Mouse (Mus musculus) liver, adult 2 months (tissue): ENCODE measurements around the gene Serpinb2.

ENCODE experiments used
- CTCF ChIP-seq: fragments of 200-500 bp; IDR thresholded peaks from 2 replicates; pipeline ENCODE4 v1.5.1; 2011; ENCODE audit warnings: low read depth, low read length, control low read depth
- POLR2A ChIP-seq: fragments of 200-500 bp; IDR thresholded peaks from 2 replicates; pipeline ENCODE4 v1.6.1; 2011; ENCODE audit warnings: low read length, control low read depth; ENCODE audit not compliant: insufficient read depth; ENCODE audit errors: extremely low read depth

DNA sequence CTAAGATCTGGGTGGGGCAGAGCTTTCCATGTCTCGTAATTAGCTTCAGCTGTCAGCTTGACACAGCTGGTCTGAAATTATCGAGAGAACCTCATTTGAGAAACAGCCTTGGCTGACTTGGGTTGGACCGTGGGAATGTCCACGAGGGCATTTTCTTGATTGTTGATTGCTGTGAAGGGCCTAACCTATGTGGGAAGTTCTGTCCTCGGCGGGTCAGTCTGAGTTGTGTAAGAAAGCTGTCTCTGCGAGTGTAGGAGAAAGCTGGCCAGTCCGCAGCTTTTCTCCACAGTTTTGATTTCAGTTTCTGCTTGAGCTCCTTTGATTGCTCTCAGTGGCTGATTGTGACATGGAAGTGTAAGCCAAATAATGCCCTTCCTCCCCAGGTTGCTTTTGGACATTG, 21.6 kb upstream of the Serpinb2 start:
- TF ChIP-seq CTCF = no peak
- no peak for TF ChIP-seq POLR2A
